Mouse (Mus musculus) G1E (cell line): ENCODE data around the gene Acot7.

Source experiments
- CTCF ChIP-seq: IDR thresholded peaks from 2 replicates; pipeline ENCODE4 v1.5.1; 2012; ENCODE audit warnings: low read depth, low read length, inconsistent platforms, mixed read lengths
- GATA1 ChIP-seq: IDR thresholded peaks from 2 replicates; pipeline ENCODE4 v1.6.1; 2012; ENCODE audit warnings: borderline replicate concordance, low read length, inconsistent platforms, mixed read lengths
- GATA2 ChIP-seq: IDR thresholded peaks from 2 replicates; pipeline ENCODE4 v1.6.1; 2012; ENCODE audit warnings: low read depth, low read length, inconsistent platforms, borderline replicate concordance
- POLR2AphosphoS5 ChIP-seq: IDR thresholded peaks from 2 replicates; pipeline ENCODE4 v1.6.1; 2012; ENCODE audit warnings: low read depth, low read length, inconsistent platforms; ENCODE audit not compliant: insufficient replicate concordance
- TAL1 ChIP-seq: conservative IDR thresholded peaks from 2 replicates; pipeline ENCODE4 v1.6.1; 2012; ENCODE audit warnings: low read depth, low read length, inconsistent platforms, mixed read lengths

DNA sequence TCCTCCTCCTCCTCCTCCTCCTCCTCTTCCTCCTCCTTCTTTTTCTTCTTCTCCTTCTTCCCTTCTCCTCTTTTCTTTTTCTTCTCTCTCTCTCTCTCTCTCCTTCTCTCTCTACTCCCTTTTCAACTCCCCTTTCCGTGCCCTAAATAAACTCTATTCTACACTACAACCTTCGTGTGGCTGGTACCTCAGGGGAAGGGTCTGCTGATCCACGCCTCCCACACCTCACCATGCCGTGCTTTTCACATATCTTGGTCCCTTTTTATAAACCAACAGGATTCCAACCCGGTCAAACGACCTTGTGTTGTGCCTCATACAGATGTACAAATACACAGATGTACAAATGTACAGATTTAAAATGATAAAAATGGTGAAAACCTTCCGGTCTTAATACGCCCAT, 118.4 kb downstream of the Acot7 start:
- TF ChIP-seq CTCF, result no peak
- no peak for TF ChIP-seq GATA2
- no peak for TF ChIP-seq GATA1
- TF ChIP-seq TAL1, result no peak
- TF ChIP-seq POLR2AphosphoS5, result no peak
